Mouse (Mus musculus) left cerebral cortex, adult 9 months (tissue): ENCODE measurements around the gene Vmn2r72.

Experiments used
- DNase-seq, 2 experiments: peaks; one replicate each; pipeline ENCODE4 v3.0.0; 2022; ENCODE audit warnings: low spot score in 2 of 2

Vmn2r72 gene

DNA sequence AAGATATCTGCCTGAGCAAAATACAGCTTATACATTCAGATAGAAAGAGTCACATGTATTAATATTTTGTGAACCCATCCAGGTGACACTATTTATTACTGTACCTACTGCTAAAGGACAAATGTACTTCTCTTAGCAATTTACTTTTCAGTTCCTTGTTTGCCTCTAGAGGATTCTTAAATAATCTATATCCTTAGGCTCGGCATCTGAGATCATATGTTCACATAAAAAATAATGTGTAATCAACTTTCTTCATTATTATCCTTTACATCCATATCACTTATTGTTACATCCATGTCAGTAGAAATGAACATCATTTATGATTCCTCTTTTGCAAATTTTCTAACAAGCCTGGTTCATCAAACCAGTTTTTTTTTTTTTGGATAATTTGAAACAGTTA lies at the start of gene Vmn2r72:
Vmn2r72 (minus strand) TSS at position 101 of the 400 bp plus-strand sequence.
- no peak for DNase-seq
